Mouse (Mus musculus): ENCODE measurements around the gene Ptgis. TPM values are rescaled to one million over a fixed set of nuclear protein-coding genes. Genes with fewer than 3 reads are reported as not detected.

Ptgis gene
- polyA plus RNA-seq, 1 experiment from 2014 or later = 0.13 TPM

- no peak for TF ChIP-seq CTCF (IDR thresholded peaks at IDR 0.05)
- no peaks in the 10 kb centered on the region for H3K27me3 ChIP-seq
- ChIA-PET CTCF (interaction anchor here (1.6 to 2.0 kb wide), 3 partner anchors 52 to 203 kb away, joined by 5 to 10 read pairs (median 6); no protein-coding TSS in a partner anchor), POLR2A (no interaction called here)
- in situ Hi-C loops (cut with MboI; ENCODE audit: low pct_unique_long_range_greater_than_20kb) = loop anchor here (5.0 kb wide), 2 partner anchors 53 to 203 kb away; no protein-coding TSS in a partner anchor
- DNase-seq (ENCODE audit: low read depth, low spot score) = no peak
- no peak for ATAC-seq
Observed at GRCm38 (mm10) chr2:167274713-167275465, 34.5 kb upstream of the Ptgis start.

- no peak for TF ChIP-seq CTCF (IDR thresholded peaks at IDR 0.05)
- DNase-seq (ENCODE audit: low read depth, low spot score) (no peak), ATAC-seq (no peak)
- in situ Hi-C loops (cut with MboI; ENCODE audit: low pct_unique_long_range_greater_than_20kb) = no loop called here
- H3K27me3 ChIP-seq = no peaks in the 10 kb centered on the region
- CTCF ChIA-PET = interaction anchor here (1.9 kb wide), 1 partner anchor 51 kb away, joined by 6 read pairs; no protein-coding TSS in a partner anchor
- POLR2A ChIA-PET = no interaction called here
Observed at GRCm38 (mm10) chr2:167273206-167273740, 32.9 kb upstream of the Ptgis start.

- H3K27me3 ChIP-seq = no peaks in the 10 kb centered on the region
- TF ChIP-seq CTCF (IDR thresholded peaks at IDR 0.05) = no peak
- DNase-seq (ENCODE audit: low read depth, low spot score) (no peak), ATAC-seq (no peak)
- CTCF ChIA-PET = interaction anchor here (1.9 kb wide), 1 partner anchor 51 kb away, joined by 6 read pairs; no protein-coding TSS in a partner anchor
- POLR2A ChIA-PET = no interaction called here
- in situ Hi-C loops (cut with MboI; ENCODE audit: low pct_unique_long_range_greater_than_20kb) = no loop called here
Observed at GRCm38 (mm10) chr2:167272706-167273105, 32.3 kb upstream of the Ptgis start.

GRCm38 (mm10) chr2:167271121-167271521, 30.7 kb upstream of the Ptgis start:
- ChIA-PET POLR2A (no interaction called here), CTCF (interaction anchor here (0.7 kb wide), 1 partner anchor 49 kb away, joined by 3 read pairs; no protein-coding TSS in a partner anchor)
- no peak for ATAC-seq
- no peak for DNase-seq (ENCODE audit: low read depth, low spot score)
- no peak for TF ChIP-seq CTCF (IDR thresholded peaks at IDR 0.05)
- no peaks in the 10 kb centered on the region for H3K27me3 ChIP-seq
- in situ Hi-C loops (cut with MboI; ENCODE audit: low pct_unique_long_range_greater_than_20kb) = no loop called here

GRCm38 (mm10) chr2:167270496-167270895, 30.1 kb upstream of the Ptgis start:
- in situ Hi-C loops (cut with MboI; ENCODE audit: low pct_unique_long_range_greater_than_20kb) = no loop called here
- POLR2A ChIA-PET = interaction anchor here (0.6 kb wide), 1 partner anchor 11 kb away, joined by 4 read pairs; no protein-coding TSS in a partner anchor

GRCm38 (mm10) chr2:167268721-167269120, 28.3 kb upstream of the Ptgis start:
- CTCF ChIA-PET = interaction anchor here (0.6 to 2.4 kb wide), 4 partner anchors 10 to 584 kb away, joined by 3 to 7 read pairs (median 4); no protein-coding TSS in a partner anchor
- POLR2A ChIA-PET = no interaction called here
- in situ Hi-C loops (cut with MboI; ENCODE audit: low pct_unique_long_range_greater_than_20kb) = no loop called here
- TF ChIP-seq CTCF (IDR thresholded peaks at IDR 0.05) = no peak
- DNase-seq (ENCODE audit: low read depth, low spot score) (no peak), ATAC-seq (no peak)
- no peaks in the 10 kb centered on the region for H3K27me3 ChIP-seq

More at GRCm38 (mm10) chr2:167270496-167270895, 30.1 kb upstream of the Ptgis start:
- no peak for DNase-seq (ENCODE audit: low read depth, low spot score)
- ATAC-seq = no peak
- H3K27me3 ChIP-seq = no peaks in the 10 kb centered on the region
- CTCF ChIA-PET = interaction anchor here (0.8 to 1.5 kb wide), 5 partner anchors 8 to 198 kb away, joined by 3 to 6 read pairs (median 4); no protein-coding TSS in a partner anchor
- no peak for TF ChIP-seq CTCF (IDR thresholded peaks at IDR 0.05)

GRCm38 (mm10) chr2:167268411-167268690, 27.9 kb upstream of the Ptgis start:
- H3K27me3 ChIP-seq = no peaks in the 10 kb centered on the region
- no peak for ATAC-seq
- in situ Hi-C loops (cut with MboI; ENCODE audit: low pct_unique_long_range_greater_than_20kb) = no loop called here
- ChIA-PET CTCF (interaction anchor here (1.5 to 2.4 kb wide), 3 partner anchors 10 to 197 kb away, joined by 3 to 7 read pairs (median 4); no protein-coding TSS in a partner anchor), POLR2A (no interaction called here)
- DNase-seq (ENCODE audit: low read depth, low spot score) = no peak
- TF ChIP-seq CTCF (IDR thresholded peaks at IDR 0.05) = no peak

GRCm38 (mm10) chr2:167267531-167268410, 27.4 kb upstream of the Ptgis start:
- TF ChIP-seq CTCF (IDR thresholded peaks at IDR 0.05) = no peak
- no peaks in the 10 kb centered on the region for H3K27me3 ChIP-seq
- in situ Hi-C loops (cut with MboI; ENCODE audit: low pct_unique_long_range_greater_than_20kb) = no loop called here
- ChIA-PET CTCF (interaction anchor here (1.5 to 2.4 kb wide), 3 partner anchors 11 to 196 kb away, joined by 3 to 7 read pairs (median 4); no protein-coding TSS in a partner anchor), POLR2A (no interaction called here)
- ATAC-seq (no peak), DNase-seq (ENCODE audit: low read depth, low spot score) (no peak)

- ChIA-PET CTCF (no interaction called here), POLR2A (no interaction called here)
- DNase-seq (ENCODE audit: low read depth, low spot score) (no peak), ATAC-seq (no peak)
- in situ Hi-C loops (cut with MboI; ENCODE audit: low pct_unique_long_range_greater_than_20kb) = no loop called here
- no peaks in the 10 kb centered on the region for H3K27me3 ChIP-seq
- no peak for TF ChIP-seq CTCF (IDR thresholded peaks at IDR 0.05)
Observed at GRCm38 (mm10) chr2:167266231-167266630, 25.8 kb upstream of the Ptgis start.

- ChIA-PET POLR2A (no interaction called here), CTCF (no interaction called here)
- TF ChIP-seq CTCF (IDR thresholded peaks at IDR 0.05) = no peak
- ATAC-seq = no peak
- no peak for DNase-seq (ENCODE audit: low read depth, low spot score)
- H3K27me3 ChIP-seq = no peaks in the 10 kb centered on the region
- in situ Hi-C loops (cut with MboI; ENCODE audit: low pct_unique_long_range_greater_than_20kb) = no loop called here
Observed at GRCm38 (mm10) chr2:167265806-167266205, 25.4 kb upstream of the Ptgis start.
